Mouse (Mus musculus): ENCODE measurements around the gene Dennd6a. TPM values are rescaled to one million over a fixed set of nuclear protein-coding genes. Genes with fewer than 3 reads are reported as not detected.
A peak's percentile ranks its signal among the peaks of the same experiment; 100 is the strongest.
"Not testable (repeated sequence)": the region's sequence is repeated elsewhere in the genome, so short reads cannot be mapped to it uniquely, and the experiment has no call there.

Gene Dennd6a
- 34.4 and 36.0 TPM in 2 replicates for polyA plus RNA-seq (2015; fragmentation: Nextera tagmentation; extraction: Ambion mirVana)

DNA sequence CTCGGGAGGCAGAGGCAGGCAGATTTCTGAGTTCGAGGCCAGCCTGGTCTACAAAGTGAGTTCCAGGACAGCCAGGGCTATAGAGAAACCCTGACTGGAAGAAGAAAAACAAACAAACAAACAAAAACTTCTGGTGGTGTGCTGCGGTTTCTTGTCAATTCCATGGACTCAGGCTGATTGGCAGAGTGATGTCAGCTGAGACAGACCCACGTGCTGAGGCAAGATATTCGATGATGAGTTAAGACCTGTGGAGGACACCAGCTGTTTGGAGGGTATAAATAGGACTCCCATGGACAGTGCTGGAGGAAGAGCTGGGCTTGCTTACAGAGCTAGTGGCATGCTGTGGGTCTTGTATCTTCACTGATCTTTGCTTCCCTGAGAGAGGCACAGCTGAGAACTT lies at the start of gene Dennd6a:
Gene Dennd6a, plus strand, starts transcription at position 301 of the 400 bp plus-strand sequence.
- not testable (repeated sequence) for H3K9me3 ChIP-seq; ATAC-seq (ENCODE audit: insufficient read depth, low FRiP score, low read depth); H3K9ac ChIP-seq; H3K4me3 ChIP-seq (replicated peaks); H3K4me1 ChIP-seq; H3K27ac ChIP-seq; H3K4me2 ChIP-seq; H3K27me3 ChIP-seq (replicated peaks); H3K36me3 ChIP-seq
- 82% methylated on average over 5 of the region's 5 CpGs for WGBS

DNA sequence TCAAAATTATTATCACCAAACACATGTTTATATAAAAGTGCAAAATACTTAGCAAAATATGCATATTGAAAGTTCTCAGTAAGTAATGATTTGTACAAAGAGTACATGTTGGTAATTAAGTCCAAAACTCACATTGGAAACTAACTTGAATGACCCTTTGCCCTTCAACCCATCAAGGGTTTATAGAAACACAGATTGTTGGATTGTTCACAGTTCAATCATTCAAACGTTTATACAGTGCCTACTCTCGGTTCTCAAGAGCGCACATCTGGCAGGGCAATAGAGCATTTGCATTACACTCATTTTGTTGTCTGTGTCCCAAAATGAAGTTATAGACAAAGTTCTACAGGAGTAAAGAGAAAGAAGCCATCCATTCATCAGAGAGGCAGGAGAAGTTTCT lies 47.7 kb upstream of the Dennd6a start:
- Histone ChIP-seq H3K4me1 (peaks cover 8% of the 10 kb centered on the region; the same call in 1 of the 2 replicates), H3K27ac (no peak overlapping the region), H3K4me3 (replicated peaks) (no peak overlapping the region), H3K9me3 (no peaks in the 10 kb centered on the region), H3K4me2 (no peak overlapping the region), H3K9ac (no peak overlapping the region), H3K27me3 (replicated peaks) (no peaks in the 10 kb centered on the region), H3K36me3 (no peaks in the 10 kb centered on the region)
- no peak for ATAC-seq (ENCODE audit: insufficient read depth, low FRiP score, low read depth)
- WGBS: 37% methylated on average over 3 of the region's 3 CpGs

DNA sequence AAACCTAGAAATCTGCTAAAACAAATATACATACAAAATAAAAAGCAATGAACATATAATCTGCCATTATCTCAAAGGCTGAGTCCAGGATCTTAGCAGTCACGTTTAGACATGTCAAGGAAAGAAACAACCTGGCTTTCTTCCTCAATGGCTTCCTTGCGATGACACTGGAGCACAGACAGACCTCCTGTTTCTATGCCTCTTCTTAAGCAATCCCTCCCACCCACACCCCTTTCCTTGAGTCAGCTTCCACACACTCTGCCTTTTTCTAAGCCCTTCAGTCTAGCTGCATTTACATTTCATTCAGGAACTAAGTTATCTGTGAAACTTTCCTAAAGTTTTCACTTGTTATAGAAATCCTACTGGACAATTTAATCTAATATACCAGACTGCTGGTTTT lies 45.4 kb upstream of the Dennd6a start:
- WGBS: 59% methylated on average over 2 of the region's 2 CpGs
- H3K4me2 ChIP-seq: no peak overlapping the region
- H3K9me3 ChIP-seq: no peaks in the 10 kb centered on the region
- ATAC-seq (ENCODE audit: insufficient read depth, low FRiP score, low read depth): no peak
- H3K9ac ChIP-seq: no peak overlapping the region
- H3K4me1 ChIP-seq: peaks cover 16% of the 10 kb centered on the region
- no peak overlapping the region for H3K27ac ChIP-seq
- H3K27me3 ChIP-seq (replicated peaks): no peaks in the 10 kb centered on the region
- H3K36me3 ChIP-seq: no peaks in the 10 kb centered on the region
- H3K4me3 ChIP-seq (replicated peaks): no peak overlapping the region

DNA sequence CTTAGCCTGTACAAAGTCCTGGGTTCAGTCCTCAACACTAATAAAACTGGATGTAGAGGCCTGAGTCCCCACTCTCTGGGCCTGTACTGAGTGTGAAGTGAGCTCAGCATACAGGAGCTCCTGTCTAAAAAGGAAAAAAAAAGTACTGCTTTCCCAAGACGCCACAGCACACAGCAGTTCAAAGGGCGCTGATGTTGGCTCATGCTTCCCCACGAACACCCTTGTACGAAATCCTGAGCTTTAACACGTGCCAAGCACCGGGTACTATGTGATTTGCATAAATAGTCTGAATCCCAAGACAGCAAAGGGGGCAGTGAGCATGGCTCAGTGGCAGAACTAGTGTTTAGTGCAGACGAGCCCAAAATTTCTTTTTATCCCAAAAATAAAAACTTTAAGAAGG lies 43.3 kb upstream of the Dennd6a start:
- H3K36me3 ChIP-seq: no peaks in the 10 kb centered on the region
- peak overlapping the region; percentile 27 for H3K4me2 ChIP-seq
- H3K4me1 ChIP-seq: peaks cover 16% of the 10 kb centered on the region
- 67% methylated on average over 7 of the region's 7 CpGs for WGBS
- no peak overlapping the region for H3K4me3 ChIP-seq (replicated peaks)
- no peak overlapping the region for H3K27ac ChIP-seq
- no peak overlapping the region for H3K9ac ChIP-seq
- ATAC-seq (ENCODE audit: insufficient read depth, low FRiP score, low read depth): no peak
- no peaks in the 10 kb centered on the region for H3K9me3 ChIP-seq
- H3K27me3 ChIP-seq (replicated peaks): no peaks in the 10 kb centered on the region

DNA sequence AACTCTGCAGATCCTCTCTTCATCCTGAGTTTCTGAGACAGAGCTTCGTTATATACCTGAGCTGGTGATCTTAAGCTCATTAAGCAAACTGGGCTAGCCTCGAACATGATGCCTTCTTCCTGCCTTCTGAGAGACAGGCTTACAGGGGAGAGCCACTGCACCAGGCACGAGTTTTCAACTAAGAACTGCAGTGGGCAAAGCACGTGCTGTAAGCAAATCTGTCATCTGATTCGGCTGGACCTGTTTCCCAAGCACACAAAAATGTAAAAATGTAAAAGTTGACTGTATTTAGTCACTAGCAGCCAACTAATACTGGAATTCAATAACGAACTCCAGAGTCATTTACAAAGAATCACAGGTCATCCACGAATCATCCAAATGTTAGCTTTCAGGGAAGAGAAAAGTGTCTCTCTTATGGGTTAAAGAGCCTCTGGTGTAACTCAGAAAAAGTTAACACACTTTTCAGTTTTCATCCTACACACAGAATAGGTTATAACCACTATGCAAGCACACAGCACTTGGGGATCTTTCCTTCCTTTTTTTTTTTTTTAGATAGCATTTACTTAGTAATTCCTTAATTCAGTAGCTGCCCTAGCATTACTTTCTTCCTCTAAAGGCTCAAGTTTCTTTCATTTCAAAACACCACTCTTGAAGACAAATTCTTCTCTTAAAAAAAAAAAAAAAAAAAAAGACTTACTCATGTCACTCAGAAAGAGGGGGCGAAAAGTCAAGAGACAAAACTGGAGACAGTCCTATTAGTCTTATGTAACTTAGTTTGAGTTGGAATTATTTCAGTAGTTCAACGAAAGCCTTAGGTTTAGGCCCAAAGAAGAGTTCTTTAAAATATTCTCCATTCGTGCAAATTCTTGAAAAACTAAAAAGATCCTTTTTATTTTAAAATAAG lies 42.0 kb upstream of the Dennd6a start:
- Histone ChIP-seq H3K27ac (no peak overlapping the region), H3K4me2 (peak overlapping the region; percentile 29), H3K4me3 (replicated peaks) (no peak overlapping the region; the same call in 1 of the 2 replicates), H3K36me3 (no peaks in the 10 kb centered on the region), H3K4me1 (peaks cover 16% of the 10 kb centered on the region), H3K27me3 (replicated peaks) (no peaks in the 10 kb centered on the region), H3K9me3 (no peaks in the 10 kb centered on the region), H3K9ac (no peak overlapping the region)
- WGBS: 59% methylated on average over 10 of the region's 10 CpGs
- ATAC-seq (ENCODE audit: insufficient read depth, low FRiP score, low read depth): no peak

DNA sequence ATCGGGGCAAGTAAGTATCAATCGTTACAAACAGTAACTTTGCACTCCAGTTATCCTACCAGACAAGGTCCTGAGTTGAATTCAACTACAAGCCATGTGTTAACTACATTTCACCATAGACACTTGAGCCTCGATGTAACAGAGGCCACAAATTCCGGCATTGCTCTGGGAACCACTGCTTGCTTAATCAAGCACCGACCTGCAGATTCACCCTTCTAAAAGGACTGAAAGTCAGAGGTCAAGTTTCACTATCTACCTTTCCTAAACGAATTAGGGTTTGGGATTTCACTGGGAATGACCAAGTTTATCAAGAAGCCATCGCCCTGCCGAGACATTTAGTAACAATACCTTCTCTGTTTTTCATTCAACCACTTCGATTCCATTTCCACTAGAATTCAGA lies 40.9 kb upstream of the Dennd6a start:
- Histone ChIP-seq H3K4me1 (peaks cover 16% of the 10 kb centered on the region), H3K27ac (no peak overlapping the region), H3K36me3 (no peaks in the 10 kb centered on the region), H3K9ac (peak overlapping the region; percentile 7; the same call in 1 of the 2 replicates), H3K27me3 (replicated peaks) (no peaks in the 10 kb centered on the region), H3K4me2 (peak overlapping the region; percentile 57), H3K4me3 (replicated peaks) (peak overlapping the region; percentile 91), H3K9me3 (no peaks in the 10 kb centered on the region)
- ATAC-seq (ENCODE audit: insufficient read depth, low FRiP score, low read depth): no peak
- 38% methylated on average over 9 of the region's 9 CpGs for WGBS

DNA sequence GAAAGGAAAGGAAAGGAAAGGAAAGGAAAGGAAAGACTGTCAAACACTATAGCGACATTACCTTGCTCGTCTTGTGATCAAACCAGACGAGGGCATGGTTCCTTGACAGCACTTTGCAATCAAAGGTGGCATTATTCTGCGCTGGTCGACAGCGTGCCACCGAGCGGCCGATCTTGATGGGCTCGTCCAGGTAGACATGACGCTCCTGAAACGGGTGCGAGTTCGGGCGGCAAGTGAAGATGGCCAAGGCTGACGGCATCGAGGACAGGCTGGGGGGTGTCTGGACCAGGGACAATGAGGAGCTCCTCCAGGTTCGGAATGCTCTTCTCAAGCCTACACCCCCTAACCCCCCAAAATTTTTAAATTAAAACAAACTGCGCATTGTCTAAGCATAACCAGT lies 40.4 kb upstream of the Dennd6a start:
- WGBS: 16% methylated on average over 19 of the region's 19 CpGs
- Histone ChIP-seq H3K4me2 (peak overlapping the region; percentile 57), H3K4me3 (replicated peaks) (peak overlapping the region; percentile 91), H3K36me3 (no peaks in the 10 kb centered on the region), H3K27ac (no peak overlapping the region), H3K9me3 (no peaks in the 10 kb centered on the region), H3K9ac (peak overlapping the region; percentile 7; the same call in 1 of the 2 replicates), H3K27me3 (replicated peaks) (no peaks in the 10 kb centered on the region), H3K4me1 (peaks cover 16% of the 10 kb centered on the region)
- ATAC-seq (ENCODE audit: insufficient read depth, low FRiP score, low read depth): no peak

DNA sequence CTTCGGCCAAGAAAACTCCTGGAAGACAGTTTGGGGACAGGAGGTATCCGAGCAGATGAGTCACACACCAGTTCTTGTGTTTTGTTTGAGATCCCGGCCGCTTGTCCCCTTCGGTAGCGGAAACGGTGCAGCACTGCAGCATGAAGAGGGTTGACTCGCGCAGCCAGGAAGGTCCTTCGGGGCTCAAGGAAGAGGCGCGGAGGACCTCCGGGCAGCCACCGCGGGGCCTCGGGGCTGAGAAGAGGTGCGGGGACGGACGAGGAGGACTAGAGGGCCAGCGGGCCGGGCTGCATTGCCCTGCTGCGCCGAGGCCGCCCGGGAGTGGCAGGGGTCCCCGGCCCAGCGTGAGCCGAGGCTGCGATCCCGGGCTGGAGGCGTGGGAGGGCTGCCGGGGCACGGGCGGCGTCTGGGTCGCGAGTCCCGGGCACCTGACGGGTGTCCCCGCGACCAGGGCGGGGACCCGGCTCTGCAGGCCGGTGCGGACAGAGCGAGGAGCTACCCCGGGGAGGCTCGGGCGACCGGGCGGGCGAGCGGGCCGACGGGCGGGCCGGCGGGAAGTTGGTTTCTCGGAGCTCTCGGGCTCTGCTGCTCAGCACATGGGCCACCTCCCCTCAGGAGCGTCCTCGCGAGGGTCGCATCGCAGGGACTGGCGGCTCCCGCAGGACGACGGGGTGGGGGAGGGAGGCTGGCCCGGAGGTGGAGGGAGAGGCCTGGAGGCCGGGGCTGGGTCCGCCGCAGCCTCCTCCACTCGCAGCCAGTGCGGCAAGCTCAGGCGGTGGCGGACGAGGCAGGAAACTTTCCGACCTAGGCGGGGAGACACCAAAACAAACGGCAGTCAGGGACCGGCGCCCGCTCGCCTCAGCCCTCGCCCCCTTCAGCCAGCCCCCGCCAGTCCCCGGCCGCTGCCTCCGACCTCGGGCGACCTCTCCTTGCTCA lies 39.6 kb upstream of the Dennd6a start:
- no peaks in the 10 kb centered on the region for H3K36me3 ChIP-seq
- ATAC-seq (ENCODE audit: insufficient read depth, low FRiP score, low read depth): peak; percentile 73
- peak overlapping the region; percentile 83 for H3K27ac ChIP-seq
- peak overlapping the region; percentile 91 for H3K9ac ChIP-seq
- peak overlapping the region; percentile 91 for H3K4me3 ChIP-seq (replicated peaks)
- WGBS: under 1% methylated on average over 88 of the region's 92 CpGs
- H3K4me1 ChIP-seq: peaks cover 16% of the 10 kb centered on the region
- H3K27me3 ChIP-seq (replicated peaks): no peaks in the 10 kb centered on the region
- no peaks in the 10 kb centered on the region for H3K9me3 ChIP-seq
- peak overlapping the region; percentile 57 for H3K4me2 ChIP-seq

DNA sequence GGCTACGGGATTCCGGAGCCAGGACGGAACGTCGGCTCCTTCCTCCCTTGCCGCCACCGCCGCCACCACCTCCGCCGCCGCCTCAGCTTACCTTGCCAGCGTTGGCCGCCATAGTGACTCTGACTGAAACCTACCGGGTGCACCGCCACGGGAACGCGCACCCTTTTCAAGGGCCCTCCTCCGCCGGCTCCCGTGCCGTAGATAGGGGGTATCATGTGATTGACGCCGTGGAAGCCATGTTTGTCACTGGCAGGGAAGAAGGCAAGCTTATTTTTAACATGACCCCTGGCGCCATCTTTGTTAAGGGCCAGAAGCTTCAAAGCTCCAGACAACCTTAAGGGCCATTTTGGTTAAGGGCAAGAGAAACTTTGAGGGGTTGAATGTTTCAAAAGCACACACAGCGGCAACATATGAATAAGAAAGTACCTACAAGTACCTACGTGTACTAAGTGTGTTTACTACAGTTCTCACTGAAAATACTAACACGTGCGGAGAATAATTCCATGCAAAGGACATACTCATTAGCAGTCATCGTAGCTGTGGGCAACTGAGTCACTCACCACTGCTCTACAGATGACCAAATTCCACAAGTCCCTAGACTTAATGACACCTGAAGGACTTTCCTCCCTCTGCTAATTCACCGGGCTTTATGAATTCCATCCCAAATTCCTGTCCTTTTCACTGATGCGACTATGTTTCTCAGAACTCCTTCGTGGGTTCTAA lies 38.7 kb upstream of the Dennd6a start, which contains the start of gene Slmap:
Gene Slmap, minus strand, starts transcription at position 175 of the 723 bp plus-strand sequence.
- 11% methylated on average over 33 of the region's 33 CpGs for WGBS
- Histone ChIP-seq H3K27ac (peak within 1 kb of the TSS; percentile 83), H3K36me3 (no peaks in the 10 kb centered on the region), H3K4me1 (peaks cover 16% of the 10 kb centered on the region), H3K4me2 (peak within 1 kb of the TSS; percentile 57), H3K9ac (peak within 1 kb of the TSS; percentile 91), H3K27me3 (replicated peaks) (no peaks in the 10 kb centered on the region), H3K4me3 (replicated peaks) (peak within 1 kb of the TSS; percentile 91), H3K9me3 (no peaks in the 10 kb centered on the region)
- peak; percentile 95 for ATAC-seq (ENCODE audit: insufficient read depth, low FRiP score, low read depth)

DNA sequence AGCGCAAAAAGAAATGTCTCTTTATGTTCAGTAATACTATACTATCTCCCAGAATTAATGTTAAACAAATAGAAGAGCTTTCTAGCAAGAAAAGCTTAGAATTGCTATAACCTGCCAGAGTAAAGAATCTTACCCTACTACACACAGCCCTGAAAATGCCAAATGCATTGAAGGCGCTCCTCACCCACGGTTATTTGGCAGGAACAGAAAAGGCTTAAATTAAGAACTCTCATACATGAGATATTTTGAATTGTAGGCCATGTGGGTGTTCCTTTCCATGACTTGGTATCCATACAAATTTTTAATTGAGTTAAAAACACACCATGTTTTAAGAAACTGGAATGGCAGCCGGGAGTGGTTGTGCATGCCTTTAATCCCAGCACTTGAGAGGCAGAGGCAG lies 34.4 kb upstream of the Dennd6a start:
- Histone ChIP-seq H3K36me3 (no peaks in the 10 kb centered on the region), H3K9me3 (no peaks in the 10 kb centered on the region), H3K4me1 (no peaks in the 10 kb centered on the region), H3K27ac (no peak overlapping the region), H3K27me3 (replicated peaks) (no peaks in the 10 kb centered on the region), H3K9ac (no peak overlapping the region), H3K4me2 (no peak overlapping the region), H3K4me3 (replicated peaks) (no peak overlapping the region)
- WGBS: 55% methylated on average over 4 of the region's 4 CpGs
- no peak for ATAC-seq (ENCODE audit: insufficient read depth, low FRiP score, low read depth)

DNA sequence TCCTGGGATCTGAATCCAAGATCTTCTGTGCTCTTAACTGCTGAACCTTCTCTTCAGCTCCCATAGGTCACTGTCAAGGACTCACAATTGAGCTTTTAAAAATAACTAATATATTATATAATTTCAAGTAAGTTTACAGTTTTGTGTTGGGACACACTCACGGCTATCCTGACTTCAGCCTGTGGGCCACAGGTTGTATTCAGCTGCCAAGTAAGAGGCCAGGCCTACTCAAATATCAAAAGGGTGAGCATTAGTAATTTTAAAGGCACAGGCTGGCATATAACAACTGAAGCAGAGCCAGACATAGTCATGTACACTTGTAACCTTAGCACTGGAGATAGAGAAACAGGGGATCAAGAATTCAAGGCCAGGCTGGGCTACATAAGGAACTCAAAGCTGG lies 33.1 kb upstream of the Dennd6a start:
- Histone ChIP-seq H3K9me3 (no peaks in the 10 kb centered on the region), H3K4me2 (no peak overlapping the region), H3K4me3 (replicated peaks) (no peak overlapping the region), H3K9ac (no peak overlapping the region), H3K36me3 (no peaks in the 10 kb centered on the region), H3K4me1 (no peaks in the 10 kb centered on the region), H3K27me3 (replicated peaks) (no peaks in the 10 kb centered on the region), H3K27ac (no peak overlapping the region)
- ATAC-seq (ENCODE audit: insufficient read depth, low FRiP score, low read depth): no peak
- 68% methylated on average over 1 of the region's 1 CpGs for WGBS

Data from stomach, embryonic 15.5 days (tissue).